Mouse (Mus musculus) neural tube, embryonic 10.5 days (tissue): ENCODE data around the gene Icosl.
"Not testable (repeated sequence)": the region's sequence is repeated elsewhere in the genome, so short reads cannot be mapped to it uniquely, and the experiment has no call there.

Experiments used
- DNase-seq: peaks from one replicate; pipeline ENCODE4 v3.0.0-alpha.2; 2017; ENCODE audit warnings: low spot score; ENCODE audit errors: extremely low spot score

Icosl gene

GRCm38 (mm10) chr10:78074977-78075376, 5.9 kb downstream of the Icosl start:
- no peak for DNase-seq

GRCm38 (mm10) chr10:78077862-78078261, 8.8 kb downstream of the Icosl start:
- DNase-seq, result no peak

GRCm38 (mm10) chr10:78078276-78078675, 9.2 kb downstream of the Icosl start:
- no peak for DNase-seq

GRCm38 (mm10) chr10:78079955-78080591, 11.0 kb downstream of the Icosl start:
- DNase-seq, result no peak

- DNase-seq, result no peak
Measured at GRCm38 (mm10) chr10:78084073-78084472, 15.0 kb downstream of the Icosl start.

GRCm38 (mm10) chr10:78085711-78086110, 16.6 kb downstream of the Icosl start:
- no peak for DNase-seq

GRCm38 (mm10) chr10:78086444-78087061, 17.5 kb downstream of the Icosl start:
- no peak for DNase-seq

GRCm38 (mm10) chr10:78087101-78087511, 18.0 kb downstream of the Icosl start:
- no peak for DNase-seq

GRCm38 (mm10) chr10:78090246-78090645, 21.1 kb downstream of the Icosl start:
- DNase-seq, result no peak

- DNase-seq, result no peak
Measured at GRCm38 (mm10) chr10:78090706-78091491, 21.8 kb downstream of the Icosl start.

GRCm38 (mm10) chr10:78091865-78092724, 23.0 kb downstream of the Icosl start:
- DNase-seq, result no peak

GRCm38 (mm10) chr10:78092725-78093029, 23.6 kb downstream of the Icosl start:
- DNase-seq, result no peak

GRCm38 (mm10) chr10:78095221-78095620, 26.1 kb downstream of the Icosl start:
- no peak for DNase-seq

- no peak for DNase-seq
Measured at GRCm38 (mm10) chr10:78095954-78096931, 27.1 kb downstream of the Icosl start.

- not testable (repeated sequence) for DNase-seq
Measured at GRCm38 (mm10) chr10:78099860-78100259, 30.8 kb downstream of the Icosl start.

- DNase-seq, result peak; percentile 25
Measured at GRCm38 (mm10) chr10:78100989-78101780, 32.1 kb downstream of the Icosl start.

GRCm38 (mm10) chr10:78104555-78105490, 35.7 kb downstream of the Icosl start:
- no peak for DNase-seq

GRCm38 (mm10) chr10:78105548-78105947, 36.4 kb downstream of the Icosl start:
- DNase-seq, result no peak
